Comparison of ENCODE assay signal across 10 mouse cellular contexts in the genomic region with DNA sequence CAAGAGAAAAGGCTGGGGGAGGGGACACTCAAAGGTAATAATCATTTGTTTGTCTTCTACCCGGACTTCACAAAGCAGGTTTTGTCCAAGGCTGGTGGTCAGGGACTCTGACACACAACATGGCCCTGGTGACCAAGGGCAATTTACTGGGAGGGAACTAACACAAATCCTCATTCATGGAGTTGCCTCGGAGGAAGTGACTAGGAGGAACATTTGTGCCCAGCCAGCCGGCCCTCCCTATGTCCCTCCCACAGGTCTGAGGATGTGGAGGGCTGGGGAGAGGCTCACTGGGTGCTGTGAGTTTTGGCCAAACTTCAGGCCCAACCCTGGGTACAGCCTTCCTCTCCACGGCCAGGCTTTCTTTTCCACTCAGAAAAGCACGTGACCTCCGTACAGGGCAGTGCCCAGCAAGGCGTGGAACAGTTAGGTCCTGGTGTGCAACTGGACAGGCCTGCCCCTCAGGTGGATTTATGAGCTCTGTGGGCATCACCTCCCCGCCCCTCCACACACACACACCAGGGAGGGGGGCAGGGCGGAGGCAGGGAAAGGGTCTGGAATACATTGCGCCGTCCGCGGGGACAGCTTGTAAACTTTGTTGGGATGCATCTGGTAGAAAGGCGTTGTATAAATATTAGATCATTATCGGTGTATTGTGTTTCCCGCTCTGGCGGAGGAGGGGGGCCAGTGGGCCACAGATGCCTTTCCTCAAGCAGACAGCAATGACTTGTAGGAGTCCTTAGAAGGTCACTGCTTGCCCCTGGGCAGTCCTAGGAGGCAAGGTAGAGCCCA. TPM values are rescaled to one million over a fixed set of nuclear protein-coding genes. Genes with fewer than 3 reads are reported as not detected.
DNase-seq lines count a peak whose midpoint lies in the region; ATAC-seq lines count a peak whose summit lies in the region.
"Had no signal": no experiment of that assay in that cellular context is flagged by ENCODE, and none has a peak within 500 bp of the region (broad histone marks: within the 10 kb centered on the region; RNA-seq: fewer than 3 reads in every experiment).

No protein-coding gene starts in this region.

- no peaks in the 10 kb centered on the region for H3K9me3 ChIP-seq in hindbrain, embryonic 16.5 days (ENCODE audit: control insufficient read depth, low read length)
- no peaks in the 10 kb centered on the region for H3K9me3 ChIP-seq in limb, embryonic 15.5 days

- WGBS in hindbrain, embryonic 16.5 days = 55% methylated on average over 17 of the region's 17 CpGs
- WGBS in limb, embryonic 15.5 days = 24% methylated on average over 17 of the region's 17 CpGs

- H3K4me2 ChIP-seq in hindbrain, embryonic 16.5 days (ENCODE audit: low read length) = no peak overlapping the region
- peak overlapping the region; percentile 10; the same call in 1 of the 2 replicates for H3K4me2 ChIP-seq in limb, embryonic 15.5 days

- H3K27me3 ChIP-seq in hindbrain, embryonic 16.5 days (replicated peaks; ENCODE audit: control insufficient read depth, insufficient read depth, low read length) = no peaks in the 10 kb centered on the region
- peaks cover 29% of the 10 kb centered on the region for H3K27me3 ChIP-seq in limb, embryonic 15.5 days

- DNase-seq in cerebellum, adult 9-11 months = peak; percentile 4
- DNase-seq in cerebellum, adult 11-12 months = no peak
- DNase-seq in ovary, postnatal 14 days (ENCODE audit: low spot score) = peak; percentile 18
- DNase-seq in left cerebral cortex, postnatal 36 days (ENCODE audit: low spot score in 2 of 2) = no peak
- no peak for DNase-seq in MN1 (ENCODE audit: low spot score)

- H3K36me3 ChIP-seq in hindbrain, embryonic 16.5 days (ENCODE audit: control insufficient read depth, insufficient read depth, low read length) = no peaks in the 10 kb centered on the region
- no peaks in the 10 kb centered on the region for H3K36me3 ChIP-seq in limb, embryonic 15.5 days

- peak; percentile 29; the same call in 1 of the 2 replicates for ATAC-seq in hindbrain, embryonic 16.5 days
- ATAC-seq in limb, embryonic 15.5 days (ENCODE audit: insufficient number of reproducible peaks, low FRiP score, low TSS enrichment, low read depth) = peak; percentile 64
- no peak for ATAC-seq in monocyte, adult 5-6 weeks (replicated peaks; ENCODE audit: insufficient number of reproducible peaks, low FRiP score, low TSS enrichment, poor library complexity, severe bottlenecking)

- no peak overlapping the region for H3K9ac ChIP-seq in hindbrain, embryonic 16.5 days (ENCODE audit: low read depth, low read length)
- no peak overlapping the region for H3K9ac ChIP-seq in limb, embryonic 15.5 days

- intact Hi-C loops in left cerebral cortex, postnatal 36 days (cut with DNase I) = no loop called here

- H3K4me3 ChIP-seq in hindbrain, embryonic 16.5 days (ENCODE audit: low read length) = no peak overlapping the region
- H3K4me3 ChIP-seq in limb, embryonic 15.5 days = no peak overlapping the region

- H3K27ac ChIP-seq in hindbrain, embryonic 16.5 days (ENCODE audit: low read depth, low read length) = no peak overlapping the region
- H3K27ac ChIP-seq in limb, embryonic 15.5 days = peak overlapping the region; percentile 48; the same call in 1 of the 2 replicates

- H3K4me1 ChIP-seq in hindbrain, embryonic 16.5 days (ENCODE audit: control insufficient read depth, insufficient read depth, low read depth, low read length) = no peaks in the 10 kb centered on the region; the same call in 1 of the 2 replicates
- peaks cover 30% of the 10 kb centered on the region for H3K4me1 ChIP-seq in limb, embryonic 15.5 days

RNA-seq across cellular contexts. Expression of gene Gm12830, which starts 41.6 kb away (rescaled TPM):
- polyA plus RNA-seq in hindbrain, embryonic 16.5 days (2015; fragmentation: Nextera tagmentation; extraction: Ambion mirVana) = not detected in 2 replicates
- not detected in 2 replicates for polyA plus RNA-seq in limb, embryonic 15.5 days (2015; fragmentation: Nextera tagmentation; extraction: Ambion mirVana)
- not detected in 3 replicates for total RNA-seq in monocyte, adult 5-6 weeks (2017)
- not detected for total RNA-seq in left cerebral cortex, postnatal 36 days (2021)
- total RNA-seq: left cerebral cortex, adult 18-20 months had no signal
- polyA plus RNA-seq: spleen, adult 2 months had no signal

Comparison
In these comparisons a context has a peak if more than half of its experiments do, and no peak if none do; other contexts are left out.
1. DNase-seq: peak in cerebellum, adult 9-11 months (single experiment) and ovary, postnatal 14 days (single experiment); none in cerebellum, adult 11-12 months (single experiment), left cerebral cortex, postnatal 36 days (0 of 2) and MN1 (single experiment).